Mouse (Mus musculus): ENCODE data around the gene Olfr1416. TPM values are rescaled to one million over a fixed set of nuclear protein-coding genes. Genes with fewer than 3 reads are reported as not detected.
A peak's percentile ranks its signal among the peaks of the same experiment; 100 is the strongest.
"Not testable (repeated sequence)": the region's sequence is repeated elsewhere in the genome, so short reads cannot be mapped to it uniquely, and the experiment has no call there.

The Olfr1416 gene
- total RNA-seq (2014; rRNA removed) (not detected in 2 replicates), polyA plus RNA-seq (2015; fragmentation: Nextera tagmentation; extraction: Ambion mirVana) (not detected in 2 replicates)

GRCm38 (mm10) chr1:92485013-92485412 is at the start of gene Olfr1416:
TSS of gene Olfr1416 (minus strand) at chr1:92485113.
- no peaks in the 10 kb centered on the region for H3K36me3 ChIP-seq (ENCODE audit: insufficient read depth)
- TF ChIP-seq CTCF (IDR thresholded peaks at IDR 0.05; ENCODE audit: low read depth): no peak
- no peaks in the 10 kb centered on the region for H3K9me3 ChIP-seq (ENCODE audit: low read length)
- H3K27ac ChIP-seq (ENCODE audit: low read depth, low read length): no peak within 1 kb of the TSS
- no peak within 1 kb of the TSS for H3K4me3 ChIP-seq (ENCODE audit: low read depth, low read length)
- no peaks in the 10 kb centered on the region for H3K4me1 ChIP-seq (ENCODE audit: insufficient read depth)
- no peak within 1 kb of the TSS for H3K9ac ChIP-seq
- H3K27me3 ChIP-seq (ENCODE audit: insufficient read depth, low read length): peaks cover 5% of the 10 kb centered on the region; the same call in 1 of the 2 replicates
- DNase-seq (no peak), ATAC-seq (no peak)
- H3K4me2 ChIP-seq (ENCODE audit: low read depth): no peak within 1 kb of the TSS

- TF ChIP-seq CTCF (IDR thresholded peaks at IDR 0.05; ENCODE audit: low read depth): no peak
- Histone ChIP-seq H3K4me1 (ENCODE audit: insufficient read depth) (peaks cover 4% of the 10 kb centered on the region; the same call in 1 of the 2 replicates), H3K4me3 (ENCODE audit: low read depth, low read length) (no peak overlapping the region), H3K36me3 (ENCODE audit: insufficient read depth) (no peaks in the 10 kb centered on the region), H3K27ac (ENCODE audit: low read depth, low read length) (no peak overlapping the region), H3K9me3 (ENCODE audit: low read length) (no peaks in the 10 kb centered on the region), H3K27me3 (ENCODE audit: insufficient read depth, low read length) (no peaks in the 10 kb centered on the region), H3K4me2 (ENCODE audit: low read depth) (no peak overlapping the region), H3K9ac (no peak overlapping the region)
- 74% methylated on average over 3 of the region's 3 CpGs for WGBS
- peak; percentile 18 for DNase-seq
- peak; percentile 73 for ATAC-seq
Observed at GRCm38 (mm10) chr1:92523764-92524163, 38.9 kb upstream of the Olfr1416 start.

GRCm38 (mm10) chr1:92521376-92521775 is 36.5 kb upstream of the Olfr1416 start:
- 17% methylated on average over 10 of the region's 10 CpGs for WGBS

GRCm38 (mm10) chr1:92519046-92519445 is 34.1 kb upstream of the Olfr1416 start:
- Histone ChIP-seq H3K9ac (no peak overlapping the region), H3K27ac (ENCODE audit: low read depth, low read length) (no peak overlapping the region), H3K4me2 (ENCODE audit: low read depth) (no peak overlapping the region), H3K4me1 (ENCODE audit: insufficient read depth) (peaks cover 4% of the 10 kb centered on the region; the same call in 1 of the 2 replicates), H3K4me3 (ENCODE audit: low read depth, low read length) (no peak overlapping the region), H3K36me3 (ENCODE audit: insufficient read depth) (no peaks in the 10 kb centered on the region), H3K9me3 (ENCODE audit: low read length) (no peaks in the 10 kb centered on the region), H3K27me3 (ENCODE audit: insufficient read depth, low read length) (no peaks in the 10 kb centered on the region; the same call in 1 of the 2 replicates)
- DNase-seq (no peak), ATAC-seq (no peak)
- TF ChIP-seq CTCF (IDR thresholded peaks at IDR 0.05; ENCODE audit: low read depth): no peak
- 90% methylated on average over 6 of the region's 6 CpGs for WGBS

More at GRCm38 (mm10) chr1:92521376-92521775, 36.5 kb upstream of the Olfr1416 start:
- Histone ChIP-seq H3K4me1 (ENCODE audit: insufficient read depth) (peaks cover 4% of the 10 kb centered on the region; the same call in 1 of the 2 replicates), H3K4me2 (ENCODE audit: low read depth) (peak overlapping the region; percentile 26; the same call in 1 of the 2 replicates), H3K9ac (no peak overlapping the region), H3K27me3 (ENCODE audit: insufficient read depth, low read length) (no peaks in the 10 kb centered on the region), H3K27ac (ENCODE audit: low read depth, low read length) (0 out of 2 replicates have a peak overlapping the region, but pooled peaks have one; percentile 21), H3K36me3 (ENCODE audit: insufficient read depth) (no peaks in the 10 kb centered on the region), H3K4me3 (ENCODE audit: low read depth, low read length) (no peak overlapping the region), H3K9me3 (ENCODE audit: low read length) (no peaks in the 10 kb centered on the region)
- peak; percentile 83 for TF ChIP-seq CTCF (IDR thresholded peaks at IDR 0.05; ENCODE audit: low read depth)
- ATAC-seq (peak; percentile 72), DNase-seq (peak; percentile 86)

GRCm38 (mm10) chr1:92518561-92518960 is 33.6 kb upstream of the Olfr1416 start, which contains the start of gene Olfr1414:
TSS of gene Olfr1414 (minus strand) at chr1:92518661.
- Histone ChIP-seq H3K9ac (no peak within 1 kb of the TSS), H3K36me3 (ENCODE audit: insufficient read depth) (no peaks in the 10 kb centered on the region), H3K27me3 (ENCODE audit: insufficient read depth, low read length) (no peaks in the 10 kb centered on the region; the same call in 1 of the 2 replicates), H3K27ac (ENCODE audit: low read depth, low read length) (no peak within 1 kb of the TSS), H3K4me3 (ENCODE audit: low read depth, low read length) (no peak within 1 kb of the TSS), H3K4me2 (ENCODE audit: low read depth) (no peak within 1 kb of the TSS), H3K4me1 (ENCODE audit: insufficient read depth) (peaks cover 4% of the 10 kb centered on the region; the same call in 1 of the 2 replicates), H3K9me3 (ENCODE audit: low read length) (no peaks in the 10 kb centered on the region)
- no peak for TF ChIP-seq CTCF (IDR thresholded peaks at IDR 0.05; ENCODE audit: low read depth)
- DNase-seq (no peak), ATAC-seq (no peak)
- 77% methylated on average over 3 of the region's 3 CpGs for WGBS

- no peak overlapping the region for H3K9ac ChIP-seq
- H3K36me3 ChIP-seq (ENCODE audit: insufficient read depth): no peaks in the 10 kb centered on the region
- no peak overlapping the region for H3K4me3 ChIP-seq (ENCODE audit: low read depth, low read length)
- WGBS: 84% methylated on average over 11 of the region's 11 CpGs
- DNase-seq (no peak), ATAC-seq (no peak)
- H3K9me3 ChIP-seq (ENCODE audit: low read length): no peaks in the 10 kb centered on the region
- no peaks in the 10 kb centered on the region for H3K4me1 ChIP-seq (ENCODE audit: insufficient read depth)
- no peak for TF ChIP-seq CTCF (IDR thresholded peaks at IDR 0.05; ENCODE audit: low read depth)
- no peak overlapping the region for H3K4me2 ChIP-seq (ENCODE audit: low read depth)
- H3K27me3 ChIP-seq (ENCODE audit: insufficient read depth, low read length): no peaks in the 10 kb centered on the region; the same call in 1 of the 2 replicates
- no peak overlapping the region for H3K27ac ChIP-seq (ENCODE audit: low read depth, low read length)
Observed at GRCm38 (mm10) chr1:92515390-92515789, 30.5 kb upstream of the Olfr1416 start.

- not testable (repeated sequence) for H3K27ac ChIP-seq (ENCODE audit: low read depth, low read length); H3K27me3 ChIP-seq (ENCODE audit: insufficient read depth, low read length); H3K9ac ChIP-seq; DNase-seq; H3K4me2 ChIP-seq (ENCODE audit: low read depth); ATAC-seq; H3K4me1 ChIP-seq (ENCODE audit: insufficient read depth); H3K36me3 ChIP-seq (ENCODE audit: insufficient read depth); H3K9me3 ChIP-seq (ENCODE audit: low read length); H3K4me3 ChIP-seq (ENCODE audit: low read depth, low read length)
- WGBS: 90% methylated on average over 4 of the region's 5 CpGs
Observed at GRCm38 (mm10) chr1:92511646-92512045, 26.7 kb upstream of the Olfr1416 start.
